Mouse (Mus musculus) myocyte (in vitro differentiated cells): ENCODE measurements around the gene Olfr1453.
"Not testable (repeated sequence)": the region's sequence is repeated elsewhere in the genome, so short reads cannot be mapped to it uniquely, and the experiment has no call there.

ENCODE experiments used
- CEBPB ChIP-seq: IDR thresholded peaks from 2 replicates; pipeline ENCODE4 v1.6.1; 2011; ENCODE audit warnings: mild to moderate bottlenecking, moderate library complexity; ENCODE audit not compliant: poor library complexity, insufficient read depth, severe bottlenecking
- E2F4 ChIP-seq: IDR thresholded peaks from one replicate; pipeline ENCODE4 v1.6.1; 2011; ENCODE audit warnings: mild to moderate bottlenecking, control low read depth, moderate library complexity; ENCODE audit not compliant: insufficient read depth
- MAX ChIP-seq: IDR thresholded peaks from one replicate; pipeline ENCODE4 v1.6.1; 2011; ENCODE audit warnings: low read depth, mild to moderate bottlenecking, control low read depth
- MYOD1 ChIP-seq, 3 experiments: IDR thresholded peaks; one replicate each; pipeline ENCODE4 v1.6.1; 2011; ENCODE audit warnings: control low read depth in 2 of 3, low read depth in 2 of 3, mild to moderate bottlenecking in 2 of 3, moderate library complexity in 1 of 3; ENCODE audit not compliant: insufficient read length in 2 of 3, control insufficient read depth in 1 of 3
- MYOG ChIP-seq, 3 experiments: IDR thresholded peaks; one replicate each; pipeline ENCODE4 v1.6.1; 2011; ENCODE audit warnings: control low read depth in 2 of 3, low read depth in 2 of 3, mild to moderate bottlenecking in 2 of 3; ENCODE audit not compliant: insufficient read length in 2 of 3, control insufficient read depth in 1 of 3, insufficient read depth in 1 of 3
- POLR2A ChIP-seq: IDR thresholded peaks from one replicate; pipeline ENCODE4 v1.6.1; 2011; ENCODE audit warnings: low read depth, mild to moderate bottlenecking, control low read depth, moderate library complexity; ENCODE audit not compliant: insufficient read length
- POLR2AphosphoS2 ChIP-seq: IDR thresholded peaks from one replicate; pipeline ENCODE4 v1.6.1; 2011; ENCODE audit warnings: low read depth, control low read depth; ENCODE audit not compliant: insufficient read length
- REST ChIP-seq: IDR thresholded peaks from one replicate; pipeline ENCODE4 v1.6.1; 2011; ENCODE audit warnings: mild to moderate bottlenecking, control low read depth, moderate library complexity; ENCODE audit not compliant: insufficient read depth, insufficient read length
- SRF ChIP-seq: IDR thresholded peaks from one replicate; pipeline ENCODE4 v1.6.1; 2011; ENCODE audit warnings: low read depth; ENCODE audit not compliant: control insufficient read depth, insufficient read length
- TCF12 ChIP-seq: IDR thresholded peaks from one replicate; pipeline ENCODE4 v1.6.1; 2011; ENCODE audit warnings: mild to moderate bottlenecking, control low read depth; ENCODE audit not compliant: poor library complexity, insufficient read depth, severe bottlenecking
- TCF3 ChIP-seq: IDR thresholded peaks from one replicate; pipeline ENCODE4 v1.6.1; 2011; ENCODE audit warnings: low read depth, control low read depth; ENCODE audit not compliant: insufficient read length
- USF1 ChIP-seq: IDR thresholded peaks from one replicate; pipeline ENCODE4 v1.6.1; 2011; ENCODE audit warnings: low read depth, mild to moderate bottlenecking, control low read depth, moderate library complexity

- TF ChIP-seq USF1; POLR2A; TCF3; TCF12; E2F4; MYOD1 (IDR thresholded peaks at IDR 0.05; ENCODE audit: control insufficient read depth in 1 of 3, insufficient read length in 2 of 3, low read depth in 2 of 3); REST; MAX; POLR2AphosphoS2; MYOG (IDR thresholded peaks at IDR 0.05; ENCODE audit: control insufficient read depth in 1 of 3, insufficient read depth in 1 of 3, insufficient read length in 2 of 3, low read depth in 2 of 3); CEBPB; SRF: not testable (repeated sequence)
Measured at GRCm38 (mm10) chr19:12992316-12992715, 35.8 kb downstream of the Olfr1453 start.
